Mouse (Mus musculus) megakaryocyte, embryonic 14.5 days (primary cell): ENCODE results near the gene Ndufa5.

ENCODE experiments used
- FLI1 ChIP-seq: IDR thresholded peaks from 2 replicates; pipeline ENCODE4 v1.6.1; 2012; ENCODE audit warnings: low read length, inconsistent platforms, mixed read lengths
- GATA1 ChIP-seq: IDR thresholded peaks from 3 replicates; pipeline ENCODE4 v1.6.1; 2012; ENCODE audit warnings: mixed read lengths, low read length, inconsistent platforms, borderline replicate concordance

DNA sequence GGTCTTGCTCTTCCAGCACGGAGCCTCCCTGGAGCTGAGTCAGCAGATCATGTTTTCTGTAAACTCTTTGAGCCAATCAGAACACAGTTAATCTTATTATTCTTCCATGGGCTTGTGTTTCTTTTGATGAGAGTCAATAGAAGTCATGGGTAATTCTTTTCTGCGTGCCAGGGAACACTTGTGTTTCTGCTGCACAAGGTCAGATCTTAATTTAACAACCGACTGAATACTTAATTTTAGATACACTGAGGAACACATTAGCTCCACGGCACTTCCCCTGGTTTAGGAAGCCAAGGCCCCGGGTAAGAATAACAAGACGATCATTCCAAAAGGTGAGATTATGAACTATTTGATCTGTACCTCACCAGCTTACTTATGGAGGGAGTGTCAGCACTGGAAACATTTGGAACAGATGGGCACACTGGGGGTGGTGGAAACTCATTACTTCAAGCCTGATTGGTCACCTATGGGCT, 15.3 kb upstream of the Ndufa5 start:
- TF ChIP-seq FLI1 (no peak), GATA1 (no peak)
